Mouse (Mus musculus): ENCODE results near the gene Atp6v1d. TPM values are rescaled to one million over a fixed set of nuclear protein-coding genes. Genes with fewer than 3 reads are reported as not detected.

Gene Atp6v1d
- 2.4 and 7.8 TPM in 2 replicates for polyA plus RNA-seq (2012; ENCODE audit: low replicate concordance)

DNA sequence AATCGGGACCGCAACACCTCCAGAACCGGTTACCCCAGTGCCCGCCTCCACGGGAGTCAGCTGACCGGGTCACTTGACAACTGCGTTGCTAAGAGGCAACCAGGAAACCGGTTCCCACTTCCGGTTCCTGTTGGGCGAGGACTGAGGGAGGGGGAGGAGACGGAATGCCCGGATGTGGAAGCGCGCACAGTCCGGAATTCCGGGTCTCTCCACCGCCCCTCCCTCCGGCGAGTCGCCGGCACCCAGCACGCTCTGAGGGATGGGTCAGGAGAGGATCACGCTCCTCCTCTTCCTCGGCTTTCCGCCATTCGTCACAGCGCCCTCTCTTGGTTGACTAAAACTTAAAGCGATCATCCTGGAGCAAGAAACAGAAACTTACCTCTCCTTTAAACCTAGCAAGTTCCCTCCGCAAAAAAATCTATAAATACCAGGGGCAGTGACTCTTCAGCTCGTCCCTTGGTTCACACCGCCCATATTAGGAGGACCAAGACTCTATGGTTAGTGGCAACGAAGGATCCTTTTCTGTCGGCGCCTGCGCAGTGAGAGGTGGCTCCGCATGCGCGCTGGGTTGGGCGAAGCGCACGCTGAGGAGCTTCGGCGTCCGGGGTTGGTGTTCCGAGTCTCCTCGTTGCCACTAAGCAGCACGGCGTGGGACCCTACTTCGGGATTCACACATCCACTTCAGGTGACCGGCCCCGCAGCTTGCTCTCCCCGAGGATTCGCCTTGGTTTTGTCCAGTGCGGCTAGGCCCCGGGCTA lies at the start of gene Atp6v1d, which contains the start of gene Eif2s1:
Atp6v1d (minus strand) TSS at position 143 of the 758 bp plus-strand sequence.
Eif2s1 (plus strand) TSS at position 324 of the 758 bp plus-strand sequence.

DNA sequence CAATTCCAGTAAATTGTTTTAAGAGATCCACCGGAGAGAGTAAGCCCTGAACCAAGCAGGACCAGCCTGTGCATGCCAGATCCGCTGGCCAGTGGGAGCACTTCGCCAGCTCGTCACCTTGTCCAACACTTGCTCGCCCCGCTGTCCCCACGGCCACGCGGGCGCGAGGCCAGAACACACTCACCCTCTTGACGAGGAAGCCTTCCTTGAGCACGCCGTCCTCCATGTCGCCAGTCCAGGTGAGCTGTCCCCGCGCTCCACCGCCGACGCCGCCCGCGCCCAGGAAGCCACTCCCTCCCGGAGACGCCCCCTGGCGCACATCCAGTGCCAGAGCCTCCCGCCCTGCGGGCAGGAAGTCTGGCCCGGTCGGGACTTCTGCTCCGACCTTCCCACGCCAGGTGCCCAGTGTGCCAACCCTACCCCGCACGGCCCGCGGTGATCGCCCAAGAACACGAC lies 45.3 kb upstream of the Atp6v1d start, which contains the start of gene Plek2:
Plek2 (minus strand) TSS at position 258 of the 456 bp plus-strand sequence.

Other genes with a start within 250 kb of the Atp6v1d start
- not detected in 2 replicates for gene Fam71d, start 170.1 kb downstream of the Atp6v1d start, polyA plus RNA-seq (2012; ENCODE audit: low replicate concordance)
- gene Mpp5, start 112.7 kb downstream of the Atp6v1d start, polyA plus RNA-seq (2012; ENCODE audit: low replicate concordance): 0.45 and 0.88 TPM in 2 replicates
- 2.3 and 10.2 TPM in 2 replicates for gene Eif2s1, start 181 bp upstream of the Atp6v1d start, polyA plus RNA-seq (2012; ENCODE audit: low replicate concordance)
- 1.1 TPM in 1 of 2 replicates, not detected in the other for gene Plek2, start 45.3 kb upstream of the Atp6v1d start, polyA plus RNA-seq (2012; ENCODE audit: low replicate concordance)
- 42.2 and 44.1 TPM in 2 replicates for gene Tmem229b, start 146.0 kb upstream of the Atp6v1d start, polyA plus RNA-seq (2012; ENCODE audit: low replicate concordance)
- 0.16 and 0.18 TPM in 2 replicates for gene Plekhh1, start 167.5 kb upstream of the Atp6v1d start, polyA plus RNA-seq (2012; ENCODE audit: low replicate concordance)
- 6.6 and 11.3 TPM in 2 replicates for gene Pigh, start 228.0 kb upstream of the Atp6v1d start, polyA plus RNA-seq (2012; ENCODE audit: low replicate concordance)